Mouse (Mus musculus) heart, adult 2 months (tissue): Measurements from ENCODE around the gene Olfr922. TPM values are rescaled to one million over a fixed set of nuclear protein-coding genes. Genes with fewer than 3 reads are reported as not detected.

Experiments
- DNase-seq, 2 experiments: peaks; one replicate each; pipeline ENCODE4 v3.0.0; 2021
- H3K27ac ChIP-seq: fragments of 200-600 bp; 2 replicates; pipeline ENCODE4 v1.8.1; 2022
- H3K27me3 ChIP-seq: fragments of 200-500 bp; 2 replicates; pipeline ENCODE4 v1.6.1; 2012; ENCODE audit warnings: mild to moderate bottlenecking, low read length, inconsistent platforms, mixed read lengths; ENCODE audit not compliant: control insufficient read depth, insufficient read depth
- H3K36me3 ChIP-seq: fragments of 200-500 bp; 2 replicates; pipeline ENCODE4 v1.6.1; 2012; ENCODE audit warnings: low read length, inconsistent platforms; ENCODE audit not compliant: control insufficient read depth, insufficient read depth
- H3K4me1 ChIP-seq: fragments of 200-500 bp; 2 replicates; pipeline ENCODE4 v1.6.1; 2011; ENCODE audit warnings: low read length; ENCODE audit not compliant: control insufficient read depth, insufficient read depth
- H3K4me3 ChIP-seq: fragments of 200-600 bp; 2 replicates; pipeline ENCODE4 v1.8.1; 2022
- H3K79me2 ChIP-seq: fragments of 200-500 bp; replicated peaks from 2 replicates; pipeline ENCODE4 v1.6.1; 2012; ENCODE audit warnings: mild to moderate bottlenecking, inconsistent platforms, low read length, moderate library complexity, mixed read lengths; ENCODE audit not compliant: control insufficient read depth, insufficient read depth
- H3K9ac ChIP-seq: fragments of 200-500 bp; 2 replicates; pipeline ENCODE4 v1.6.1; 2012; ENCODE audit warnings: low read depth, mild to moderate bottlenecking, control low read depth, inconsistent platforms, low read length, mixed read lengths
- CTCF ChIP-seq: fragments of 200-600 bp; IDR thresholded peaks from 2 replicates; pipeline ENCODE4 v1.8.1; 2022; ENCODE audit warnings: antibody characterized with exemption, mild to moderate bottlenecking, moderate library complexity
- EP300 ChIP-seq: fragments of 200-500 bp; IDR thresholded peaks from 2 replicates; pipeline ENCODE4 v1.6.1; 2011; ENCODE audit warnings: low read depth, low read length, control low read depth; ENCODE audit not compliant: insufficient read depth
- POLR2A ChIP-seq: fragments of 200-500 bp; IDR thresholded peaks from 2 replicates; pipeline ENCODE4 v1.6.1; 2011; ENCODE audit warnings: mild to moderate bottlenecking, low read depth, low read length, control low read depth; ENCODE audit not compliant: insufficient read depth
- WGBS: fragments of 180-500 bp; shearing (Covaris S2); methylation state at CpG from one replicate; pipeline ENCODE4 v1.1.7; 2018; 5-methylcytosine and 5-hydroxymethylcytosine counted together
- intact Hi-C: fragments of 180-260 bp; cut with DNase I; formaldehyde crosslinking; loops from one replicate; pipeline ENCODE4 v1.15.1; 2025
- long read RNA-seq: library from polyadenylated mRNA; stranded (forward); transcript quantifications from one replicate; pipeline ENCODE4 v2.0.0, GENCODE M21; 2021
- polyA plus RNA-seq: library from polyadenylated mRNA; depleted of rRNA; stranded (reverse); fragments of >200 nt; gene quantifications from 2 replicates; pipeline ENCODE4 v1.2.3, GENCODE M21; 2012; rRNA removed
- total RNA-seq, 2 experiments: library from RNA; stranded (reverse); gene quantifications; 2 replicates each; pipeline ENCODE4 v1.2.3; 2021

The Olfr922 gene
- not detected for total RNA-seq
- polyA plus RNA-seq = not detected in 2 replicates
- long read RNA-seq = 0 reads

DNA sequence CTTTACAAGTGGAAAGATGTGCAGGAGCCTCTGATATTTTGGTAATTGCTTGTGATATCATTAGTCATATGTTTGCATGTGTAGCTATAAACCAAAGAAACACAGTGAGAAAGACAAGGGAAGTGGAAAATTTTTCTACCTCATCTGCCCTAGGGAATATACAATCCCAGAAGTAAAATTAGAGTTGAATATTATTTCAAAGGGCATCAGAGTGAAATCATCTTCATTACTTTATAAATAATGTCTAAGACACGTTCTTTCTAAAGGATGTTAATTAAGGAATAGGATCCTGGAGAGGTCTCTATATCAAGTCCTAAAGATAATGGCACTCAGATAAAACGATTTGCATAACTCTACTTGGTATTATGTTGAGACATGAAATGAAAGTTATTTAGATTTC is at the start of gene Olfr922:
TSS of gene Olfr922 (plus strand) at position 301 of the 400 bp plus-strand sequence.
- no peaks in the 10 kb centered on the region for H3K27me3 ChIP-seq
- intact Hi-C loops = no loop called here
- no peaks in the 10 kb centered on the region for H3K79me2 ChIP-seq
- H3K4me1 ChIP-seq = no peaks in the 10 kb centered on the region
- DNase-seq = no peak
- no peaks in the 10 kb centered on the region for H3K36me3 ChIP-seq
- H3K9ac ChIP-seq = no peak within 1 kb of the TSS
- H3K27ac ChIP-seq = no peak within 1 kb of the TSS
- 41% methylated on average over 2 of the region's 2 CpGs for WGBS
- H3K4me3 ChIP-seq = no peak within 1 kb of the TSS
- TF ChIP-seq EP300 = no peak
- no peak for TF ChIP-seq POLR2A
- TF ChIP-seq CTCF = no peak

GRCm38 (mm10) chr9:38772768-38773167 is 41.6 kb upstream of the Olfr922 start, which contains the start of gene Olfr921:
Gene Olfr921 (plus strand): TSS chr9:38773068.
- no peaks in the 10 kb centered on the region for H3K27me3 ChIP-seq
- intact Hi-C loops = no loop called here
- no peaks in the 10 kb centered on the region for H3K4me1 ChIP-seq
- no peaks in the 10 kb centered on the region for H3K79me2 ChIP-seq
- H3K27ac ChIP-seq = no peak within 1 kb of the TSS
- no peak for TF ChIP-seq CTCF
- no peak for TF ChIP-seq EP300
- TF ChIP-seq POLR2A = no peak
- H3K36me3 ChIP-seq = no peaks in the 10 kb centered on the region
- no peak within 1 kb of the TSS for H3K9ac ChIP-seq
- H3K4me3 ChIP-seq = no peak within 1 kb of the TSS
- DNase-seq = no peak

DNA sequence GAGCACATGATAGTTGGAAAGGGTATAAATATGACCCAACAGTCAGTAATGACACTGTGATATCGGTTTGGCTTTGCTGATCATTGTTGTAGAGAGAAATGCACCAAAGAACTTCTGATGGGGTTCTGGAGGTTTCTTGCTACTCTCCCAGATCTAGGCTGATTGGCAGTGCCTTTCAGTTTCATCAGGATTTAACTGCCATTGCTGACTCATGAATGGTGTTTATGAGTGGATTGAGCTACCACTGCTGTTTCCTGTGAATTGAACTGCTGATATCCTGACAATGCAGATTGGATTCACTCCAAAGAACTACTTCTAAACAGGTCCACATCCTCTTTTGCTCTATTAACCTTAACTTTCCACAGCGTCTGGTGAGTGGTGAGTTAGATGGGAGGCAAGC is 21.7 kb upstream of the Olfr922 start:
- no peak for DNase-seq
- 60% methylated on average over 2 of the region's 2 CpGs for WGBS
- intact Hi-C loops = no loop called here
- H3K4me1 ChIP-seq = no peaks in the 10 kb centered on the region
- H3K79me2 ChIP-seq = no peaks in the 10 kb centered on the region
- TF ChIP-seq POLR2A (no peak), CTCF (no peak), EP300 (no peak)
- no peak overlapping the region for H3K9ac ChIP-seq
- no peak overlapping the region for H3K4me3 ChIP-seq
- H3K27me3 ChIP-seq = no peaks in the 10 kb centered on the region
- H3K27ac ChIP-seq = no peak overlapping the region
- H3K36me3 ChIP-seq = no peaks in the 10 kb centered on the region

DNA sequence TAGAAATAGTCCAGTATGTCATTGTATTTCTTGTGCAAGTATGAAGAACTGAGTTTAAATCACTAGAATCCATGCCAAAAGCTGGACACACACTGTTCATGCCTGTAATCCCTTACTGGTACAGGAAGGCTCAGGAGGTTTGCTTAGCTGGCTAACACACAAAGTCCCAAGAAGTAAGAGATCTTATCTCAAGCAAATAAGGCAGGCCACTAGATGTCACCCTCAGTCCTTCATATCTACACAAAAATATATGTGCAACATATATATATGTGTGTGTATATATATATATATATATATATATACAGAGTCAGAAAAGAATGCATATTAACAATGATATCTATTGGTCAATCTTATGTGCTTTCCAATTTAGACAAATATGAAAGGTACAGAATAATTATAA is 8.7 kb upstream of the Olfr922 start:
- Histone ChIP-seq H3K4me3 (no peak overlapping the region), H3K36me3 (no peaks in the 10 kb centered on the region), H3K4me1 (no peaks in the 10 kb centered on the region), H3K27me3 (no peaks in the 10 kb centered on the region), H3K79me2 (no peaks in the 10 kb centered on the region), H3K9ac (no peak overlapping the region), H3K27ac (no peak overlapping the region)
- DNase-seq = no peak
- intact Hi-C loops = no loop called here
- no peak for TF ChIP-seq EP300
- no peak for TF ChIP-seq CTCF
- no peak for TF ChIP-seq POLR2A

DNA sequence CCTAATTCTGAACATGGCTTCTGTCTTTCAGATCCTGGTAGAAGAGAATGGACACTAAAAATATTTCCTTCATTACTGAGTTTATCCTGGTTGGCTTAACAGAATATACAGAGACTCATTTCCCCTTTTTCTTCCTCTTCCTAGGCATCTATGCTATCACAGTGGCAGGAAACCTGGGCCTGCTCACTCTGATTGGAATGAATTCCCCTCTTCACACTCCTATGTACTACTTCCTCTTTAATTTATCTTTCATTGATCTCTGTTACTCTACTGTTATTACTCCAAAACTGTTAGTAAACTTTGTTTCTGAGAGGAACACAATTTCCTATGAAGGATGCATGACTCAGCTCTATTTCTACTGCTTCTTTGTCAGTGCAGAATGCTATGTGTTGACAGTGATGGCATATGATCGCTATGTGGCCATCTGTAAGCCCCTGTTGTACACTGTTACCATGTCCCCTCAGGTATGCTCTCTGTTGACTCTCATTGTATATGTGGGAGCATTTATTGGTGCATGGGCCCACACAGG is 1.1 kb downstream of the Olfr922 start:
- Histone ChIP-seq H3K36me3 (no peaks in the 10 kb centered on the region), H3K4me3 (no peak overlapping the region), H3K27ac (no peak overlapping the region), H3K79me2 (no peaks in the 10 kb centered on the region), H3K4me1 (no peaks in the 10 kb centered on the region), H3K27me3 (no peaks in the 10 kb centered on the region), H3K9ac (no peak overlapping the region)
- 73% methylated on average over 1 of the region's 1 CpGs for WGBS
- no peak for DNase-seq
- intact Hi-C loops = no loop called here
- TF ChIP-seq EP300 (no peak), CTCF (no peak), POLR2A (no peak)

DNA sequence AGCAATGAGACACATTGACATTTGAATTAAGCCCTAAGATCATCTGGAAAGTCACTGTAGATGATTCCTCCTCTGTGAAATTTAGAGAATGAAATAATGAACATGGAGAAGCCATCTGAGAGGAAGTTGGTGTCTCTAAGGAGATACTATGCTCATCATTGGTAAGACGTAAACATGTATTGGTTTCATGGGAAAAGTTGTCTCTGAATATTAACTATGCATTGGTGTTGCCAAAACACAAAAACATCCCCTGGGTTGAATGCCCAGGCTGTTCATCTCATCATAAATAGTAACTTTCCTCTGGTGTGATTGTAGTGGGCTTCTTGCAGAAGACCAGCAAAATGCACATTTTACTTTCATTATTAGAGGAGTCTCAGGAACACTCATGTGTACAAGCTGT is 11.8 kb downstream of the Olfr922 start, which contains the start of gene Olfr923:
TSS of gene Olfr923 (plus strand) at position 301 of the 400 bp plus-strand sequence.
- no peak for TF ChIP-seq EP300
- TF ChIP-seq CTCF = no peak
- TF ChIP-seq POLR2A = no peak
- no peaks in the 10 kb centered on the region for H3K27me3 ChIP-seq
- no peaks in the 10 kb centered on the region for H3K36me3 ChIP-seq
- H3K9ac ChIP-seq = no peak within 1 kb of the TSS
- no peak for DNase-seq
- no peak within 1 kb of the TSS for H3K4me3 ChIP-seq
- intact Hi-C loops = no loop called here
- H3K79me2 ChIP-seq = no peaks in the 10 kb centered on the region
- no peak within 1 kb of the TSS for H3K27ac ChIP-seq
- H3K4me1 ChIP-seq = no peaks in the 10 kb centered on the region
- 76% methylated on average over 1 of the region's 1 CpGs for WGBS

- intact Hi-C loops = no loop called here
- WGBS = 18% methylated on average over 2 of the region's 2 CpGs
- H3K27ac ChIP-seq = no peak overlapping the region
Measured at GRCm38 (mm10) chr9:38833027-38833426, 18.6 kb downstream of the Olfr922 start.

More at GRCm38 (mm10) chr9:38833027-38833426, 18.6 kb downstream of the Olfr922 start:
- TF ChIP-seq CTCF (no peak), EP300 (no peak), POLR2A (no peak)
- no peak overlapping the region for H3K4me3 ChIP-seq
- H3K4me1 ChIP-seq = no peaks in the 10 kb centered on the region
- no peak overlapping the region for H3K9ac ChIP-seq
- H3K27me3 ChIP-seq = no peaks in the 10 kb centered on the region
- DNase-seq = no peak
- no peaks in the 10 kb centered on the region for H3K36me3 ChIP-seq
- H3K79me2 ChIP-seq = no peaks in the 10 kb centered on the region
